ENCODE assay signal across 11 mouse cellular contexts in the genomic region with DNA sequence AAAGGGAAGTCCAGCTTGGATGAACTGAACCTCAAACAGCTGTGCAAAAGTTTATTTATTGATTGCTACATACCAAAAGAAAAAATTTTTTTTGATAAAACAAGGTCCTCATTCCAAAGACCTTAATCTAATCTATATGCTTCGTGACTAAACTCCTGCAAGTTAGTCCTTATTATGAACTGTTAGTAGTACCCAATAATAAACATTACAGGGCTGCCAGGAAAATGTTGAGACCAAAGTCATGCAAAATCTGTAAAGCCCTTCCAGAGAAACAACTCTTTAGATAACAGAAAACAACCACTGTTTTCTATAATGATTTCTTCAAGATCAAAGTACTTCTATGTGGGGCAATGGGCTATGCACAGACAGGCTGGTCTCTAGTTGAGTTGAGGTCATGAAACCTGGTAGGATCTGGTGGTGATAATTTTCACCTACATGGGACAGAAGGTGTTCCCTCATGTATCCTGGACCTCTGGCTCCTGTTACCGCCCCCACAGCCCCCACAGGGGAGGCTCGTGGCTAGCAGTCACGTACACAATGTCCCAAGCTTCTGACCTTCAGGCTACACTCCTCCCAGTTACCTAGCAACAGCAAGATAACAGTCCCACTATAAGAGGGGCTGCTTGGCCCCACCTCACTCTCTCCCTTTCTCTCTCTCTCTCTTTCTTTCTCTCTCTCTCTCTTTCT.
"Had no signal": no experiment of that assay in that cellular context is flagged by ENCODE, and none has a peak within 500 bp of the region (broad histone marks: within the 10 kb centered on the region; RNA-seq: fewer than 3 reads in every experiment).

No protein-coding gene starts in this region.

- ATAC-seq: midbrain, embryonic 13.5 days had no signal

- H3K4me1 ChIP-seq: limb, embryonic 12.5 days; midbrain, embryonic 13.5 days; stomach, embryonic 15.5 days had no signal

- H3K9ac ChIP-seq: limb, embryonic 12.5 days; liver, embryonic 15.5 days; midbrain, embryonic 13.5 days; stomach, embryonic 15.5 days had no signal

- H3K9me3 ChIP-seq: limb, embryonic 12.5 days; liver, embryonic 15.5 days; midbrain, embryonic 13.5 days; stomach, embryonic 15.5 days had no signal

- H3K27ac ChIP-seq: layer of hippocampus, adult 2 months; limb, embryonic 12.5 days; liver, embryonic 15.5 days; midbrain, embryonic 13.5 days; stomach, embryonic 15.5 days had no signal

- H3K4me2 ChIP-seq: limb, embryonic 12.5 days; liver, embryonic 15.5 days; midbrain, embryonic 13.5 days; stomach, embryonic 15.5 days had no signal

- H3K27me3 ChIP-seq: limb, embryonic 12.5 days; liver, embryonic 15.5 days; midbrain, embryonic 13.5 days; stomach, embryonic 15.5 days had no signal

- DNase-seq: kidney, adult 18-20 months; kidney, postnatal 10 days; kidney, postnatal 4 days; right cerebral cortex, postnatal 14 days; thymus, adult 2 months; thymus, postnatal 25 days had no signal

- H3K36me3 ChIP-seq: limb, embryonic 12.5 days; liver, embryonic 15.5 days; midbrain, embryonic 13.5 days; stomach, embryonic 15.5 days had no signal

- H3K4me3 ChIP-seq: layer of hippocampus, adult 2 months; limb, embryonic 12.5 days; liver, embryonic 15.5 days; midbrain, embryonic 13.5 days; stomach, embryonic 15.5 days had no signal
